Mouse (Mus musculus): ENCODE measurements around the gene Gsto2.

DNA sequence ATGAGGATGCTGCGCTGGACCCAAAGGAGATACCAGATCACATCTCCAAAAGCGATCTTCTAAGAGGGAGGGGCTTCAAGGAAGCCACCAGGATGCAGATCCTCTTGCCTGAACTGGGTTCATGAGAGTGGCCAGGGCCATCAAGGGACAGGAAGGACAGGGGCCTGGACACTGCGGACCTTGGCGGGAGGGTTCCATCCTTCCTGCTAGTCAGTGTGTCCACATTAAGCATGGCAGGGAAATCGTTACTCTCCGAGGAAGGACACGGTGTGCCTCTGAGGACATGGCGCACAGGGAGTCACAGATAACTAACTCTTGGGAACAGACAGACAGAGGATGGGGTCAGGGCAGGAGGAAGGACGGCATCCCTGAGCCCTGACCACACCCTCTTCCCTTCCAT, 42.3 kb downstream of the Gsto2 start:
- TF ChIP-seq CTCF (IDR thresholded peaks at IDR 0.05; ENCODE audit: insufficient read depth, low read depth, low read length) (no peak), POLR2A (IDR thresholded peaks at IDR 0.05; ENCODE audit: insufficient read depth, low read depth, low read length) (no peak)

All from olfactory bulb, adult 2 months (tissue).